Mouse (Mus musculus) intestine, postnatal 0 days (tissue): ENCODE results near the gene Gm11007. TPM values are rescaled to one million over a fixed set of nuclear protein-coding genes. Genes with fewer than 3 reads are reported as not detected.
"Not testable (repeated sequence)": the region's sequence is repeated elsewhere in the genome, so short reads cannot be mapped to it uniquely, and the experiment has no call there.

Source experiments
- ATAC-seq: fragments of 200-750 bp; cut with Nextera tagmentation; 2 replicates; pipeline ENCODE4 v1.8.0; 2017; ENCODE audit warnings: mild to moderate bottlenecking, moderate TSS enrichment, moderate library complexity
- H3K27ac ChIP-seq: fragments of 300-500 bp; sonication (generic); 2 replicates; pipeline ENCODE4 v1.5.1; 2014; ENCODE audit warnings: mild to moderate bottlenecking, low read depth, low read length, moderate library complexity
- H3K27me3 ChIP-seq: fragments of 300-500 bp; sonication (generic); replicated peaks from 2 replicates; pipeline ENCODE4 v1.6.1; 2014; ENCODE audit warnings: low read length, mixed read lengths; ENCODE audit not compliant: control insufficient read depth, insufficient read depth
- H3K36me3 ChIP-seq: fragments of 300-500 bp; sonication (generic); 2 replicates; pipeline ENCODE4 v1.6.1; 2014; ENCODE audit warnings: mild to moderate bottlenecking, moderate library complexity; ENCODE audit not compliant: control insufficient read depth, insufficient read depth
- H3K4me1 ChIP-seq: fragments of 300-500 bp; sonication (generic); replicated peaks from 2 replicates; pipeline ENCODE4 v1.6.1; 2014; ENCODE audit warnings: antibody characterized with exemption, low read length, mixed read lengths; ENCODE audit not compliant: control insufficient read depth, insufficient read depth
- H3K4me2 ChIP-seq: fragments of 300-500 bp; sonication (generic); replicated peaks from 2 replicates; pipeline ENCODE4 v1.6.1; 2014; ENCODE audit warnings: low read depth, mild to moderate bottlenecking, moderate library complexity
- H3K4me3 ChIP-seq: fragments of 300-500 bp; sonication (generic); 2 replicates; pipeline ENCODE4 v1.5.1; 2014; ENCODE audit warnings: low read depth, low read length
- H3K9ac ChIP-seq: fragments of 300-500 bp; sonication (generic); 2 replicates; pipeline ENCODE4 v1.6.1; 2014; ENCODE audit warnings: mild to moderate bottlenecking, low read depth, low read length
- H3K9me3 ChIP-seq: fragments of 300-500 bp; sonication (generic); 2 replicates; pipeline ENCODE4 v1.6.1; 2016; ENCODE audit warnings: mixed run types; ENCODE audit not compliant: control insufficient read depth
- WGBS: fragments of 180-500 bp; shearing (Covaris S2); extraction: QIAGEN DNeasy Blood & Tissue Kit; methylation state at CpG from one replicate; pipeline ENCODE4 v1.1.7; 2014; 5-methylcytosine and 5-hydroxymethylcytosine counted together
- polyA plus RNA-seq: library from polyadenylated mRNA; unstranded; fragments of >200 nt; fragmentation: Nextera tagmentation; extraction: Ambion mirVana; gene quantifications from 2 replicates; pipeline ENCODE4 v1.2.1, GENCODE M21; 2015

The Gm11007 gene
- polyA plus RNA-seq, result 1.6 TPM in 1 of 2 replicates, not detected in the other

DNA sequence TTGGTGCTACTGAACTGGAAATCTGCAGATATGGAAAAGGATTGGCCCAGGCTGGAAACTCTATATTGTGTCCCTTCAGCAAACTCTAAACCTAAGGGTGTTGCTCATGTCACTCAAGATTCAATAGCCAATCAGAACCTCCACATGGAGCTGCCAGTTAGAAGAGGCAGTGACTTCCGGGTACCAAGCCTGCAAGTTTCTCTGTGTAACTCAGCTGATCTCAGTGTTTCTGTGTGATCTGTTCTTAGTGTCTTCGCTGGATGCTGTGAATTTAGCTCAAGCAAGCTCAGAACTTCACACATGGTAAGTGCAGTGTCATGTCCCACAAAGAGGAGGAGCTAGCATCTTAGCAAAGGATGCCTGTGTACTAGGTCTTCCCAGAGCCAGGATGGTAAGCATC lies at the start of gene Gm11007:
TSS of gene Gm11007 (plus strand) at position 301 of the 400 bp plus-strand sequence.
- H3K4me3 ChIP-seq, H3K9ac ChIP-seq, H3K9me3 ChIP-seq, H3K36me3 ChIP-seq, H3K27me3 ChIP-seq, H3K4me1 ChIP-seq, ATAC-seq, H3K4me2 ChIP-seq, H3K27ac ChIP-seq: not testable (repeated sequence)
- WGBS, result no CpG with 5 or more reads among the region's 2 CpGs

Other genes starting within 250 kb of the Gm11007 start
- gene Gm4724, start 208.2 kb upstream of the Gm11007 start, polyA plus RNA-seq, result 2.9 and 4.8 TPM in 2 replicates
- 2.9 and 4.8 TPM in 2 replicates for gene Zfp965, start 174.0 kb upstream of the Gm11007 start, polyA plus RNA-seq
- 22.9 and 23.3 TPM in 2 replicates for gene Zfp969, start 59.7 kb downstream of the Gm11007 start, polyA plus RNA-seq
- 1.6 TPM in 1 of 2 replicates, not detected in the other for gene Gm2007, start 97.6 kb downstream of the Gm11007 start, polyA plus RNA-seq
- 1.1 TPM in 2 replicates for gene Gm14288, start 157.1 kb downstream of the Gm11007 start, polyA plus RNA-seq
- gene Gm6710, start 225.2 kb downstream of the Gm11007 start, polyA plus RNA-seq, result 7.9 and 9.3 TPM in 2 replicates